Comparison of ENCODE assay signal across 8 mouse cellular contexts in genomic region chr2:120279961-120280360, GRCm38 (mm10). TPM values are rescaled to one million over a fixed set of nuclear protein-coding genes. Genes with fewer than 3 reads are reported as not detected.
DNase-seq lines count a peak whose midpoint lies in the region; ATAC-seq and TF ChIP-seq lines count a peak whose summit lies in the region.

No protein-coding gene starts in this region.

- H3K36me3 ChIP-seq in liver, embryonic 12.5 days = no peaks in the 10 kb centered on the region
- no peaks in the 10 kb centered on the region for H3K36me3 ChIP-seq in limb, embryonic 11.5 days (ENCODE audit: control insufficient read depth, insufficient read depth, low read length)

- 0 out of 2 replicates have a peak, but pooled peaks cover 3% of the 10 kb centered on the region for H3K4me1 ChIP-seq in liver, embryonic 12.5 days
- no peaks in the 10 kb centered on the region for H3K4me1 ChIP-seq in cortical plate, adult 2 months (ENCODE audit: control insufficient read depth, insufficient read depth, low read length)
- H3K4me1 ChIP-seq in limb, embryonic 11.5 days (ENCODE audit: control insufficient read depth, insufficient read depth, low read length) = no peaks in the 10 kb centered on the region

- H3K27me3 ChIP-seq in liver, embryonic 12.5 days (replicated peaks) = peaks cover 4% of the 10 kb centered on the region; the same call in 1 of the 2 replicates
- no peaks in the 10 kb centered on the region for H3K27me3 ChIP-seq in limb, embryonic 11.5 days (ENCODE audit: control insufficient read depth, insufficient read depth, low read length)

- no peak overlapping the region for H3K9ac ChIP-seq in liver, embryonic 12.5 days
- no peak overlapping the region for H3K9ac ChIP-seq in limb, embryonic 11.5 days (ENCODE audit: low read length)

- H3K4me3 ChIP-seq in liver, embryonic 12.5 days = no peak overlapping the region
- no peak overlapping the region for H3K4me3 ChIP-seq in cortical plate, adult 2 months (ENCODE audit: insufficient read depth, low read length)
- H3K4me3 ChIP-seq in limb, embryonic 11.5 days (ENCODE audit: low read depth, low read length) = no peak overlapping the region

- no peak overlapping the region for H3K4me2 ChIP-seq in liver, embryonic 12.5 days
- H3K4me2 ChIP-seq in limb, embryonic 11.5 days (ENCODE audit: low read depth, severe bottlenecking) = no peak overlapping the region

- ATAC-seq in liver, embryonic 12.5 days = no peak
- ATAC-seq in limb, embryonic 11.5 days (ENCODE audit: insufficient number of reproducible peaks, low FRiP score, low TSS enrichment, low read depth) = no peak
- ATAC-seq in inflammation-experienced regulatory T-cells, adult 6 months = no peak

- DNase-seq in liver (peak; percentile 55), ZHBTc4 (ENCODE audit: low read depth, low spot score) (peak; percentile 71)
- DNase-seq in heart, postnatal 4 days = peak; percentile 68
- peak; percentile 73 for DNase-seq in limb, embryonic 11.5 days (ENCODE audit: low spot score)
- DNase-seq in ovary, postnatal 36 days (ENCODE audit: low spot score) = peak; percentile 39

- no peaks in the 10 kb centered on the region for H3K9me3 ChIP-seq in liver, embryonic 12.5 days (replicated peaks)
- no peaks in the 10 kb centered on the region for H3K9me3 ChIP-seq in limb, embryonic 11.5 days (ENCODE audit: control insufficient read depth, low read length)

- H3K27ac ChIP-seq in liver, embryonic 12.5 days = no peak overlapping the region
- H3K27ac ChIP-seq in cortical plate, adult 2 months (ENCODE audit: insufficient read depth, low read length) = no peak overlapping the region
- H3K27ac ChIP-seq in limb, embryonic 11.5 days (replicated peaks; ENCODE audit: low read depth, low read length) = no peak overlapping the region

- no peak for TF ChIP-seq POLR2A in cortical plate, adult 2 months (IDR thresholded peaks at IDR 0.05; ENCODE audit: extremely low read depth, insufficient read depth, low read length)

- TF ChIP-seq CTCF in cortical plate, adult 2 months (IDR thresholded peaks at IDR 0.05; ENCODE audit: extremely low read depth, insufficient read depth, low read length) = peak; percentile 78

- WGBS in liver, embryonic 12.5 days (ENCODE audit: insufficient replicate concordance) = 11% methylated on average over 8 of the region's 8 CpGs
- 15% methylated on average over 8 of the region's 8 CpGs for WGBS in limb, embryonic 11.5 days

RNA-seq across cellular contexts. Expression of gene Pla2g4d, which starts 9.0 kb away (rescaled TPM):
- polyA plus RNA-seq in liver, embryonic 12.5 days (2016; fragmentation: Nextera tagmentation; extraction: Ambion mirVana) = not detected in 2 replicates
- 0.04 TPM in 2 replicates for polyA plus RNA-seq in cortical plate, adult 2 months (2012; rRNA removed)
- not detected for total RNA-seq in heart, postnatal 4 days (2021)
- 0.11 and 0.24 TPM in 2 replicates for polyA plus RNA-seq in limb, embryonic 11.5 days (2014; fragmentation: Nextera tagmentation; extraction: Ambion mirVana)
- polyA plus RNA-seq in inflammation-experienced regulatory T-cells, adult 6 months (2017; shearing (Covaris generic)) = not detected

RNA-seq across cellular contexts. Expression of gene Pla2g4f, which starts 34.0 kb away (rescaled TPM):
- polyA plus RNA-seq in liver, embryonic 12.5 days (2016; fragmentation: Nextera tagmentation; extraction: Ambion mirVana) = 0.05 TPM in 1 of 2 replicates, not detected in the other
- 0.10 and 0.11 TPM in 2 replicates for polyA plus RNA-seq in cortical plate, adult 2 months (2012; rRNA removed)
- total RNA-seq in heart, postnatal 4 days (2021) = not detected
- polyA plus RNA-seq in limb, embryonic 11.5 days (2014; fragmentation: Nextera tagmentation; extraction: Ambion mirVana) = not detected in 2 replicates
- 1 to 10 TPM in 2 of 3 experiments, under 1 TPM in 1; 0.80 to 2.8 (median 1.7) TPM for polyA plus RNA-seq in inflammation-experienced regulatory T-cells, adult 6 months (2017; shearing (Covaris generic))

RNA-seq across cellular contexts. Expression of gene Pla2g4e, which starts 34.8 kb away (rescaled TPM):
- polyA plus RNA-seq in liver, embryonic 12.5 days (2016; fragmentation: Nextera tagmentation; extraction: Ambion mirVana) = not detected in 2 replicates
- polyA plus RNA-seq in cortical plate, adult 2 months (2012; rRNA removed) = 17.2 and 20.5 TPM in 2 replicates
- total RNA-seq in heart, postnatal 4 days (2021) = 1 to 10 TPM; 3.0 to 3.8 TPM
- polyA plus RNA-seq in limb, embryonic 11.5 days (2014; fragmentation: Nextera tagmentation; extraction: Ambion mirVana) = 0.11 TPM in 1 of 2 replicates, not detected in the other
- not detected for polyA plus RNA-seq in inflammation-experienced regulatory T-cells, adult 6 months (2017; shearing (Covaris generic))

Comparison
In these comparisons a context has a peak if more than half of its experiments do, and no peak if none do; other contexts are left out.
1. RNA of gene Pla2g4e, which starts 34.8 kb away (polyA plus RNA-seq): 17.2 to 20.5 TPM in cortical plate, adult 2 months; 0.11 TPM in limb, embryonic 11.5 days, not detected in liver, embryonic 12.5 days and not detected in inflammation-experienced regulatory T-cells, adult 6 months; every median in the first group is over 10 times any median in the second.
2. Peak in every context shown above with its lines, with median percentiles within 50 percentile points of each other: DNase-seq.